Mouse (Mus musculus): ENCODE results near the gene Nckap5. TPM values are rescaled to one million over a fixed set of nuclear protein-coding genes. Genes with fewer than 3 reads are reported as not detected.
A peak's percentile ranks its signal among the peaks of the same experiment; 100 is the strongest.
"Not testable (repeated sequence)": the region's sequence is repeated elsewhere in the genome, so short reads cannot be mapped to it uniquely, and the experiment has no call there.

Nckap5 gene
- total RNA-seq, 2 experiments from 2014 or later = 0.87 to 0.97 TPM

- DNase-seq (ENCODE audit: low spot score) = peak; percentile 18
Measured at GRCm38 (mm10) chr1:126051491-126051890, 779.1 kb downstream of the Nckap5 start.

- DNase-seq (ENCODE audit: low spot score) = no peak
Measured at GRCm38 (mm10) chr1:126042886-126043285, 787.7 kb downstream of the Nckap5 start.

- DNase-seq (ENCODE audit: low spot score) = no peak
Measured at GRCm38 (mm10) chr1:126027536-126027935, 803.1 kb downstream of the Nckap5 start.

- DNase-seq (ENCODE audit: low spot score) = no peak
Measured at GRCm38 (mm10) chr1:126024518-126024917, 806.1 kb downstream of the Nckap5 start.

- DNase-seq (ENCODE audit: low spot score) = no peak
Measured at GRCm38 (mm10) chr1:126022959-126023358, 807.6 kb downstream of the Nckap5 start.

GRCm38 (mm10) chr1:126018654-126019053 lies 811.9 kb downstream of the Nckap5 start:
- not testable (repeated sequence) for DNase-seq (ENCODE audit: low spot score)

- DNase-seq (ENCODE audit: low spot score) = no peak
Measured at GRCm38 (mm10) chr1:126011661-126012091, 818.9 kb downstream of the Nckap5 start.

GRCm38 (mm10) chr1:126007571-126007970 lies 823.0 kb downstream of the Nckap5 start:
- DNase-seq (ENCODE audit: low spot score) = no peak

GRCm38 (mm10) chr1:126005672-126006071 lies 824.9 kb downstream of the Nckap5 start:
- DNase-seq (ENCODE audit: low spot score) = no peak

- no peak for DNase-seq (ENCODE audit: low spot score)
Measured at GRCm38 (mm10) chr1:125996540-125996939, 834.1 kb downstream of the Nckap5 start.

- no peak for DNase-seq (ENCODE audit: low spot score)
Measured at GRCm38 (mm10) chr1:125987803-125988202, 842.8 kb downstream of the Nckap5 start.

GRCm38 (mm10) chr1:125984570-125984969 lies 846.0 kb downstream of the Nckap5 start:
- DNase-seq (ENCODE audit: low spot score) = no peak

- no peak for DNase-seq (ENCODE audit: low spot score)
Measured at GRCm38 (mm10) chr1:125974649-125975048, 856.0 kb downstream of the Nckap5 start.

- no peak for DNase-seq (ENCODE audit: low spot score)
Measured at GRCm38 (mm10) chr1:125971933-125972332, 858.7 kb downstream of the Nckap5 start.

GRCm38 (mm10) chr1:125967671-125968070 lies 862.9 kb downstream of the Nckap5 start:
- DNase-seq (ENCODE audit: low spot score) = no peak

GRCm38 (mm10) chr1:125951026-125951425 lies 879.6 kb downstream of the Nckap5 start:
- DNase-seq (ENCODE audit: low spot score) = no peak

GRCm38 (mm10) chr1:125949076-125949475 lies 881.5 kb downstream of the Nckap5 start:
- DNase-seq (ENCODE audit: low spot score) = no peak

- DNase-seq (ENCODE audit: low spot score) = no peak
Measured at GRCm38 (mm10) chr1:125945136-125945535, 885.5 kb downstream of the Nckap5 start.

GRCm38 (mm10) chr1:125943305-125943704 lies 887.3 kb downstream of the Nckap5 start:
- DNase-seq (ENCODE audit: low spot score) = no peak

- no peak for DNase-seq (ENCODE audit: low spot score)
Measured at GRCm38 (mm10) chr1:125925486-125925885, 905.1 kb downstream of the Nckap5 start.

- no peak for DNase-seq (ENCODE audit: low spot score)
Measured at GRCm38 (mm10) chr1:125923062-125923461, 907.5 kb downstream of the Nckap5 start.

- DNase-seq (ENCODE audit: low spot score) = no peak
Measured at GRCm38 (mm10) chr1:125920696-125921095, 909.9 kb downstream of the Nckap5 start.

GRCm38 (mm10) chr1:125912601-125913600 lies 917.7 kb downstream of the Nckap5 start, which contains the start of gene Lypd1:
Gene Lypd1 (minus strand): TSS chr1:125913101.
- no peak for DNase-seq (ENCODE audit: low spot score)

Data from gastrocnemius, adult 18-20 months (tissue).